Mouse (Mus musculus) midbrain, embryonic 15.5 days (tissue): ENCODE results near the gene Magi1. TPM values are rescaled to one million over a fixed set of nuclear protein-coding genes. Genes with fewer than 3 reads are reported as not detected.

ENCODE experiments used
- ATAC-seq: fragments of 200-750 bp; cut with Nextera tagmentation; replicated peaks from 2 replicates; pipeline ENCODE4 v1.8.0; 2017; ENCODE audit warnings: moderate TSS enrichment
- H3K27ac ChIP-seq: fragments of 300-500 bp; sonication (generic); 2 replicates; pipeline ENCODE4 v1.5.1; 2015; ENCODE audit warnings: mild to moderate bottlenecking, inconsistent platforms
- H3K27me3 ChIP-seq: fragments of 300-500 bp; sonication (generic); replicated peaks from 2 replicates; pipeline ENCODE4 v1.6.1; 2015; ENCODE audit warnings: inconsistent platforms
- H3K36me3 ChIP-seq: fragments of 300-500 bp; sonication (generic); replicated peaks from 2 replicates; pipeline ENCODE4 v1.6.1; 2015; ENCODE audit warnings: inconsistent platforms
- H3K4me1 ChIP-seq: fragments of 300-500 bp; sonication (generic); 2 replicates; pipeline ENCODE4 v1.6.1; 2015; ENCODE audit warnings: inconsistent platforms
- H3K4me2 ChIP-seq: fragments of 300-500 bp; sonication (generic); 2 replicates; pipeline ENCODE4 v1.6.1; 2015; ENCODE audit warnings: inconsistent platforms, mild to moderate bottlenecking, moderate library complexity
- H3K4me3 ChIP-seq: fragments of 300-500 bp; sonication (generic); 2 replicates; pipeline ENCODE4 v1.5.1; 2015; ENCODE audit warnings: mild to moderate bottlenecking, inconsistent platforms
- H3K9ac ChIP-seq: fragments of 300-500 bp; sonication (generic); 2 replicates; pipeline ENCODE4 v1.6.1; 2015; ENCODE audit warnings: mild to moderate bottlenecking, inconsistent platforms
- H3K9me3 ChIP-seq: fragments of 300-500 bp; sonication (generic); 2 replicates; pipeline ENCODE4 v1.6.1; 2016; ENCODE audit warnings: inconsistent platforms
- WGBS: fragments of 180-500 bp; shearing (Covaris S2); methylation state at CpG from one replicate; pipeline ENCODE4 v1.1.7; 2015; ENCODE audit warnings: mixed read lengths; 5-methylcytosine and 5-hydroxymethylcytosine counted together
- polyA plus RNA-seq: library from polyadenylated mRNA; unstranded; fragments of >200 nt; fragmentation: Nextera tagmentation; extraction: Ambion mirVana; gene quantifications from 2 replicates; pipeline ENCODE4 v1.2.1, GENCODE M21; 2015

The Magi1 gene
- polyA plus RNA-seq, 1 experiment from 2014 or later: 38.2 TPM

DNA sequence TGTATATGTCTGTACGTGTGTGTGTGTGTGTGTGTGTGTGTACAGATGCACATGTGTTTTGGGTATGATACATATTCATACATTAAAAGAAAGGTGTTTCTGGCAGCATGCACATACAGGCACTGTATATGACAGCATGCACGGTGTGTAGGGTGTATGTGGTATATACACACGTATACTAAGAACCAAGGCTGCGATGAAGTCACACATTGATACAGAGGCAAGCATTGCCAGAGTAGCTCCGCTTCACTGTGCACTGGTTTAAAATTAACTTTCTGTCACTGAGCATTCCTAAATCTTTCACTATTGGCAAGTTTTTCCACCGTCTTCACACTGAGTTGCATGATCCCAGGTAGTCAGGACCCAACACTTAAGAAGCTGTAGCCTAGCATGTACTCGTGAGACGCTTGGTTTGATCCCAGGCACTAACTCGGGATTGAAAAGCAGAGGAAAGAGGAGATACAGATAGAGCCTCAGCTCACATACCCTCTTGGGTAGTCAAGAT lies 34.4 kb downstream of the Magi1 start:
- Histone ChIP-seq H3K27me3 (no peaks in the 10 kb centered on the region), H3K9ac (no peak overlapping the region), H3K4me3 (no peak overlapping the region), H3K27ac (no peak overlapping the region), H3K4me2 (no peak overlapping the region), H3K36me3 (no peaks in the 10 kb centered on the region), H3K4me1 (no peaks in the 10 kb centered on the region), H3K9me3 (no peaks in the 10 kb centered on the region)
- WGBS: 93% methylated on average over 9 of the region's 9 CpGs
- no peak for ATAC-seq

DNA sequence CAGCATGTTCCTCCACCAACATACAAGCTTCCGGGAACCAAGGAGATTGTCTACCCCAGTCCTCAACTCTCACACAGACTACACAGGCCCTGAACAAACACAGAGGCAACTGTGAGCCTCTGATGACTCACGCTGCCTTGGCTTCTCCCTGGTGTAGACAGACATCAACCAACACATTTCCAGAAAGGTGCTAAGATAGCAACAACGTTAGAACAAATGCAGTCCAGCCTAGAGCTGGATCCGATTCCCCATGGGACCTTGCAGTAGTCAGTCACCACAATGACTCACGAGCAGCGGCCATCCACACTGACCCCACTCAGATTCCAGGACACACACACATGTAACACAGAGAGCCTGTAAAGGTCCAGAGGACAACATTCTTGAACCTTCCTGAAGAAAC lies 42.5 kb downstream of the Magi1 start:
- H3K9ac ChIP-seq: no peak overlapping the region

DNA sequence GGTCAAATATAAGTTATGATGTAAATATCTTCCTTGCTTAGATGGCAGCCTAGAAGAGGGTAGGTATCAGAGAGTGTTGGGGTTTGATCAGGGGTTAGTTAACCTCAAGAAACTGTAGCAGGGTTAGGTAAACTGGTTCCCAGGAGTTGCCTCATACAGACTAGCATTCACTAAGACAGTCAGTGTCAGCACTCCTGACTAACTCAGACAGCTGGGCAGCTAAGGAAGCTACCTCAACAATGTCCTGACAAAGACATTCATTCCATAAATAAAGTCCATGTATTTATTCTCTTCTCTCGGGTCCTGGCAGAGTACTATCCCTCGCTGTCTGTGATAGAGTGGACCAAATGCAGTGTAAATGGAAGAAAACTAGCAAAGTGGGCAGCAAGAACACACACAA lies 45.1 kb downstream of the Magi1 start:
- 78% methylated on average over 2 of the region's 2 CpGs for WGBS
- Histone ChIP-seq H3K27ac (no peak overlapping the region), H3K4me3 (no peak overlapping the region), H3K9me3 (no peaks in the 10 kb centered on the region), H3K27me3 (no peaks in the 10 kb centered on the region), H3K4me2 (no peak overlapping the region), H3K4me1 (no peaks in the 10 kb centered on the region), H3K9ac (no peak overlapping the region), H3K36me3 (no peaks in the 10 kb centered on the region)
- ATAC-seq: no peak

More for the DNA sequence above, 42.5 kb downstream of the Magi1 start:
- Histone ChIP-seq H3K4me3 (no peak overlapping the region), H3K27me3 (no peaks in the 10 kb centered on the region), H3K27ac (no peak overlapping the region), H3K4me2 (no peak overlapping the region), H3K4me1 (no peaks in the 10 kb centered on the region), H3K36me3 (no peaks in the 10 kb centered on the region), H3K9me3 (no peaks in the 10 kb centered on the region)
- 87% methylated on average over 6 of the region's 6 CpGs for whole genome bisulfite sequencing
- ATAC-seq: no peak

DNA sequence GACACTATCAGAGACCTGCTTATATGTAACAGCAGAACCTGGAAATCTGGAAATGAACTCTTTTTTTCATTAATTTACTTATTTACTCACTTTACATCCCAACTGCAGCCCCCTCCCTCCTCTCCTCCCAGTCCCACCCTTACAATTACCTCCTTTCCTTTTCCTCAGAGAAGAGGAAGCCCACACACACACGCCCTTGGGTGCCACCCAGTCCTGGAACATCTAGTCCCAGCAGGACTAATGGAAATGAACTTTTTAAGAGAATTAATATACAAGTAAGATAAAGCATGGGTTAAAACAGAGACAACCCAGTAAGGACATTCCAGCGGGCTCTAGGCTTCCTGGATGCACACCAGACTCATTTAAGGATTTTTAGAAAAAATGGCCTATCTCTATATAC lies 46.8 kb downstream of the Magi1 start:
- Histone ChIP-seq H3K4me1 (peaks cover under 1% of the 10 kb centered on the region), H3K9ac (no peak overlapping the region), H3K4me2 (no peak overlapping the region), H3K9me3 (no peaks in the 10 kb centered on the region), H3K36me3 (no peaks in the 10 kb centered on the region), H3K27me3 (no peaks in the 10 kb centered on the region), H3K4me3 (no peak overlapping the region), H3K27ac (no peak overlapping the region)
- WGBS: 88% methylated on average over 2 of the region's 2 CpGs
- no peak for ATAC-seq

- Histone ChIP-seq H3K27me3 (no peaks in the 10 kb centered on the region), H3K9me3 (no peaks in the 10 kb centered on the region), H3K4me2 (no peak overlapping the region), H3K9ac (no peak overlapping the region), H3K36me3 (no peaks in the 10 kb centered on the region), H3K4me3 (no peak overlapping the region), H3K4me1 (peaks cover 9% of the 10 kb centered on the region), H3K27ac (no peak overlapping the region)
- 54% methylated on average over 3 of the region's 3 CpGs for WGBS
- no peak for ATAC-seq
These were observed 51.4 kb downstream of the Magi1 start for GRCm38 (mm10) chr6:94232243-94232785.

DNA sequence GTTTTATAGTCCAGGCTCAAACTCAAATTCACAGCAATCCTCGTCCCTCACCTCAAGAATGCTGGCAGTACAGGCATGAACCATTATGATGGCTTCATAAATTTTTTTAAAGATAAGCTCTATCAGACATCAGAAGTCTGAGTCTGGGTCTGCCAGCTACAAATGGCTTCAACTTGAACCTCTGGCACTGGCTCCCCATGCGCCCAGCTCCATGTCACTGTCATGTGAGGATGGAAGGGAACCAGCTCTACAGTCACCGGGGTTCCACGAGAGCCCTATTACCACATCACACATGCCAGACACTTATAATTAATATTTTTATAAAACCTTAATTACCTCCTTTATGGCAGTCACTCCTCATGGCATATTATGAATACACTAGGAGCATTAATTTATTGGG lies 51.9 kb downstream of the Magi1 start:
- Histone ChIP-seq H3K9me3 (no peaks in the 10 kb centered on the region), H3K36me3 (no peaks in the 10 kb centered on the region), H3K4me3 (no peak overlapping the region), H3K4me2 (no peak overlapping the region), H3K9ac (no peak overlapping the region), H3K27me3 (no peaks in the 10 kb centered on the region), H3K4me1 (peaks cover 9% of the 10 kb centered on the region), H3K27ac (no peak overlapping the region)
- ATAC-seq: no peak
- 54% methylated on average over 4 of the region's 4 CpGs for WGBS

- no peak for ATAC-seq
- 8% methylated on average over 7 of the region's 7 CpGs for WGBS
These were observed 52.4 kb downstream of the Magi1 start for GRCm38 (mm10) chr6:94231367-94231766.

GRCm38 (mm10) chr6:94230918-94231317 lies 52.8 kb downstream of the Magi1 start:
- Histone ChIP-seq H3K4me1 (peaks cover 9% of the 10 kb centered on the region), H3K27me3 (no peaks in the 10 kb centered on the region), H3K9ac (no peak overlapping the region), H3K4me2 (no peak overlapping the region), H3K4me3 (no peak overlapping the region), H3K27ac (no peak overlapping the region), H3K9me3 (no peaks in the 10 kb centered on the region), H3K36me3 (no peaks in the 10 kb centered on the region)
- no peak for ATAC-seq
- 56% methylated on average over 3 of the region's 3 CpGs for WGBS

More at GRCm38 (mm10) chr6:94231367-94231766, 52.4 kb downstream of the Magi1 start:
- Histone ChIP-seq H3K27ac (no peak overlapping the region), H3K9me3 (no peaks in the 10 kb centered on the region), H3K4me3 (no peak overlapping the region), H3K36me3 (no peaks in the 10 kb centered on the region), H3K9ac (no peak overlapping the region), H3K4me1 (peaks cover 9% of the 10 kb centered on the region), H3K27me3 (no peaks in the 10 kb centered on the region), H3K4me2 (no peak overlapping the region)

GRCm38 (mm10) chr6:94230129-94230528 lies 53.6 kb downstream of the Magi1 start:
- no peak overlapping the region for H3K4me3 ChIP-seq
- no peaks in the 10 kb centered on the region for H3K27me3 ChIP-seq
- H3K9me3 ChIP-seq: no peaks in the 10 kb centered on the region
- no peak overlapping the region for H3K9ac ChIP-seq
- H3K4me2 ChIP-seq: no peak overlapping the region
- ATAC-seq: no peak
- 84% methylated on average over 3 of the region's 3 CpGs for WGBS
- no peak overlapping the region for H3K27ac ChIP-seq
- H3K36me3 ChIP-seq: no peaks in the 10 kb centered on the region
- peaks cover 9% of the 10 kb centered on the region for H3K4me1 ChIP-seq

- Histone ChIP-seq H3K4me3 (no peak overlapping the region), H3K27me3 (no peaks in the 10 kb centered on the region), H3K9ac (no peak overlapping the region), H3K4me1 (peaks cover 2% of the 10 kb centered on the region), H3K9me3 (no peaks in the 10 kb centered on the region), H3K27ac (no peak overlapping the region), H3K4me2 (no peak overlapping the region), H3K36me3 (no peaks in the 10 kb centered on the region)
- WGBS: 81% methylated on average over 6 of the region's 6 CpGs
- ATAC-seq: no peak
These were observed 57.5 kb downstream of the Magi1 start for GRCm38 (mm10) chr6:94226262-94226661.

- Histone ChIP-seq H3K36me3 (no peaks in the 10 kb centered on the region), H3K27me3 (no peaks in the 10 kb centered on the region), H3K4me3 (no peak overlapping the region), H3K4me2 (no peak overlapping the region), H3K4me1 (no peaks in the 10 kb centered on the region), H3K9ac (no peak overlapping the region), H3K9me3 (no peaks in the 10 kb centered on the region), H3K27ac (no peak overlapping the region)
- no peak for ATAC-seq
- WGBS: 61% methylated on average over 3 of the region's 3 CpGs
These were observed 57.9 kb downstream of the Magi1 start for GRCm38 (mm10) chr6:94225832-94226231.

GRCm38 (mm10) chr6:94225091-94225490 lies 58.6 kb downstream of the Magi1 start:
- ATAC-seq: no peak
- Histone ChIP-seq H3K36me3 (no peaks in the 10 kb centered on the region), H3K4me1 (no peaks in the 10 kb centered on the region), H3K27me3 (no peaks in the 10 kb centered on the region), H3K9me3 (no peaks in the 10 kb centered on the region), H3K4me2 (no peak overlapping the region), H3K4me3 (no peak overlapping the region), H3K9ac (no peak overlapping the region), H3K27ac (no peak overlapping the region)
- 83% methylated on average over 6 of the region's 6 CpGs for WGBS

- 69% methylated on average over 7 of the region's 7 CpGs for WGBS
- no peak overlapping the region for H3K9ac ChIP-seq
- no peaks in the 10 kb centered on the region for H3K36me3 ChIP-seq
- no peak overlapping the region for H3K4me3 ChIP-seq
- no peaks in the 10 kb centered on the region for H3K4me1 ChIP-seq
- no peak overlapping the region for H3K4me2 ChIP-seq
- H3K9me3 ChIP-seq: no peaks in the 10 kb centered on the region
- no peaks in the 10 kb centered on the region for H3K27me3 ChIP-seq
- no peak for ATAC-seq
- H3K27ac ChIP-seq: no peak overlapping the region
These were observed 61.5 kb downstream of the Magi1 start for GRCm38 (mm10) chr6:94222253-94222652.
